Mouse (Mus musculus): ENCODE measurements around the gene Aloxe3. TPM values are rescaled to one million over a fixed set of nuclear protein-coding genes. Genes with fewer than 3 reads are reported as not detected.

The Aloxe3 gene
- polyA plus RNA-seq, 1 experiment from 2014 or later: 0.31 TPM

DNA sequence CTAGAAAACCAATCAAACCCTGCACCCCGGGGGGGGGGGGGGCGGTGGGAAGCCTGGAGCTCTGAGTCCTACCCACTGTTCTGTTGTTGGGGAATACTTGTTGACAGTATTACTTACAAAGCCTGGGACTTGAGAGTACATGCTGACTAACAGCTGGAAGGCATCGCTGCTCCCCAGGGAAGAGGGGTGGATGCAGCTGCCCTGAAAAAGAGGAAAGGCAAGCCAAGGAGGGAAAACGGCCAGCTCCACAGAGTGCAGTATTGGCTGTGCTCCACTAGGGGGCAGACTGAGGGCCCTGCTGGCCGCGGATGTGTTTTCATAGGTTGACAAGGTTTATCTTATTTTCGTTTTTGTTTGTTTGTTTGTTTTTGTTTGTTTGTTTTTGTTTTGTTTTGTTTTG is 45.9 kb downstream of the Aloxe3 start:
- peak; percentile 83 for ATAC-seq (ENCODE audit: low read depth)
- Histone ChIP-seq H3K4me1 (replicated peaks; ENCODE audit: control insufficient read depth, insufficient read depth, low read length) (no peaks in the 10 kb centered on the region), H3K9ac (ENCODE audit: low read length) (no peak overlapping the region), H3K27ac (ENCODE audit: low read length) (no peak overlapping the region), H3K9me3 (ENCODE audit: control insufficient read depth, low read length) (no peaks in the 10 kb centered on the region), H3K4me2 (ENCODE audit: low read depth, low read length) (no peak overlapping the region), H3K27me3 (ENCODE audit: control insufficient read depth, insufficient read depth, low read depth, low read length) (no peaks in the 10 kb centered on the region), H3K4me3 (ENCODE audit: low read length) (no peak overlapping the region), H3K36me3 (ENCODE audit: control insufficient read depth, insufficient read depth, low read length) (no peaks in the 10 kb centered on the region)
- 29% methylated on average over 7 of the region's 7 CpGs for WGBS

DNA sequence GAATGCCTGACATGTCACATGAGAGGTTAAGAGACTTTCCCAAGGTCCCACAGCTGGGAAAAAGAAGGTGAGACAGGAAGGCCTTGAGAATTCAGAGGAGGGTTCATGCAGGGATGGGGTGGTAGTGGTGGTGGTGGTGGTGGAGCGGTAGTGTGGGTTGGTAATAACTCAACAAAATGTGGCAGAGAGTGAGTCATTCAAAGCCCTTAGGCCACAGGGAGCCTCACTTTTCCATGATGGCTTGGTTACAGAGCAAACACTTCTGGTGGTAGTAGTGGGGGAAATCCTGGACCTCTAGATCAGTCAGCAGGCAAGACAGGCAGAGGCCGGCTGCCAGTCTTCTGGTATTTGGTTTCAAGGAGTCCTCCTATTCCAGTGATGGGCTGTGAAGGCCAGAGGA is 46.9 kb downstream of the Aloxe3 start:
- H3K9ac ChIP-seq (ENCODE audit: low read length): no peak overlapping the region
- H3K4me1 ChIP-seq (replicated peaks; ENCODE audit: control insufficient read depth, insufficient read depth, low read length): no peaks in the 10 kb centered on the region
- no peaks in the 10 kb centered on the region for H3K9me3 ChIP-seq (ENCODE audit: control insufficient read depth, low read length)
- WGBS: 67% methylated on average over 2 of the region's 2 CpGs
- H3K27me3 ChIP-seq (ENCODE audit: control insufficient read depth, insufficient read depth, low read depth, low read length): no peaks in the 10 kb centered on the region
- ATAC-seq (ENCODE audit: low read depth): no peak
- no peak overlapping the region for H3K4me3 ChIP-seq (ENCODE audit: low read length)
- no peak overlapping the region for H3K4me2 ChIP-seq (ENCODE audit: low read depth, low read length)
- no peak overlapping the region for H3K27ac ChIP-seq (ENCODE audit: low read length)
- H3K36me3 ChIP-seq (ENCODE audit: control insufficient read depth, insufficient read depth, low read length): no peaks in the 10 kb centered on the region

DNA sequence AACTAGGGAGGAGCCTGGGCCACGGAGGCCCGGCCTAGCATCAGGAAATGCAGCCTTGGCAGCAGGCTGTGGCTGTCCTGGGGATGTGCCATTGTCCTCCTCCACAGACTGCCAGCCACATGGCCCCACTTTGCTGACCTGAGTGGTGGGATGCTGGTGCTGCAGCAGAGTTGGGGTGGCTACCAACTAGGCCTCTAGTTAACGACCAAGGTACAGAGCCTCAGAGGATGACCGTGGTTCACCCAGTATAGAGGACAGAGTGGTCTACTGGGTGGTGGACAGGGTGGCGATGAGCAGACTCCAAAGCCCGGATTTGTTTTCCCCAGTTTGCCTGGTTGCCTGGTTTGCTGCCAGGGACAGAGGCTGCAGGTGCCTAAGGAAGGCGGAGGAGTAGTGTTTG is 49.0 kb downstream of the Aloxe3 start:
- Histone ChIP-seq H3K4me3 (ENCODE audit: low read length) (no peak overlapping the region), H3K4me1 (replicated peaks; ENCODE audit: control insufficient read depth, insufficient read depth, low read length) (no peaks in the 10 kb centered on the region), H3K9ac (ENCODE audit: low read length) (no peak overlapping the region), H3K9me3 (ENCODE audit: control insufficient read depth, low read length) (no peaks in the 10 kb centered on the region), H3K4me2 (ENCODE audit: low read depth, low read length) (no peak overlapping the region), H3K27ac (ENCODE audit: low read length) (no peak overlapping the region), H3K27me3 (ENCODE audit: control insufficient read depth, insufficient read depth, low read depth, low read length) (no peaks in the 10 kb centered on the region), H3K36me3 (ENCODE audit: control insufficient read depth, insufficient read depth, low read length) (no peaks in the 10 kb centered on the region)
- no peak for ATAC-seq (ENCODE audit: low read depth)
- 77% methylated on average over 7 of the region's 7 CpGs for WGBS

GRCm38 (mm10) chr11:69178525-69178924 is 52.8 kb downstream of the Aloxe3 start:
- Histone ChIP-seq H3K27ac (ENCODE audit: low read length) (no peak overlapping the region), H3K4me3 (ENCODE audit: low read length) (no peak overlapping the region), H3K9me3 (ENCODE audit: control insufficient read depth, low read length) (no peaks in the 10 kb centered on the region), H3K36me3 (ENCODE audit: control insufficient read depth, insufficient read depth, low read length) (no peaks in the 10 kb centered on the region), H3K4me1 (replicated peaks; ENCODE audit: control insufficient read depth, insufficient read depth, low read length) (no peaks in the 10 kb centered on the region), H3K27me3 (ENCODE audit: control insufficient read depth, insufficient read depth, low read depth, low read length) (no peaks in the 10 kb centered on the region), H3K9ac (ENCODE audit: low read length) (no peak overlapping the region), H3K4me2 (ENCODE audit: low read depth, low read length) (no peak overlapping the region)
- WGBS: 72% methylated on average over 3 of the region's 3 CpGs
- ATAC-seq (ENCODE audit: low read depth): no peak

DNA sequence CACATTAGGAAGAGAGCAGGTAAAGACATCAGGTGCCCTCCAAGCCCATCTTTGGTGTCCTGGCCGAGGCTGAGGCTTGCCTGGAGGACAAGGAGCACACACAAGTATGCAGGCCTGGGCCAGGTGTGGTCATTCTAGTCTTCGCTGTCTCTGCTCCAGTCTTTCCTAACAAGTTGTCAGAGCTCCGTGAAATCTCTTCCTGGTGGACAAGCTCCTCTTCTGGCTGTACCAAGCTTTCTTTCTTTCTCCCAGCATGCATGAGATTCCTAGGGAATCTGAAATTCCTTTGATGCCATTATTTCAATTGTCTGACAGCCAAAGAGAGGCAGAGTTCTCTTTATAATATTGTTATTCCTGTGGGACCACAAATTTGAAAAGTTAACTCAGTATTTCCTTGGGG is 53.8 kb downstream of the Aloxe3 start:
- no peaks in the 10 kb centered on the region for H3K36me3 ChIP-seq (ENCODE audit: control insufficient read depth, insufficient read depth, low read length)
- no peak for ATAC-seq (ENCODE audit: low read depth)
- H3K27me3 ChIP-seq (ENCODE audit: control insufficient read depth, insufficient read depth, low read depth, low read length): no peaks in the 10 kb centered on the region
- no peak overlapping the region for H3K9ac ChIP-seq (ENCODE audit: low read length)
- H3K4me2 ChIP-seq (ENCODE audit: low read depth, low read length): no peak overlapping the region
- no peak overlapping the region for H3K4me3 ChIP-seq (ENCODE audit: low read length)
- no peaks in the 10 kb centered on the region for H3K9me3 ChIP-seq (ENCODE audit: control insufficient read depth, low read length)
- 40% methylated on average over 3 of the region's 3 CpGs for WGBS
- H3K27ac ChIP-seq (ENCODE audit: low read length): no peak overlapping the region
- no peaks in the 10 kb centered on the region for H3K4me1 ChIP-seq (replicated peaks; ENCODE audit: control insufficient read depth, insufficient read depth, low read length)

DNA sequence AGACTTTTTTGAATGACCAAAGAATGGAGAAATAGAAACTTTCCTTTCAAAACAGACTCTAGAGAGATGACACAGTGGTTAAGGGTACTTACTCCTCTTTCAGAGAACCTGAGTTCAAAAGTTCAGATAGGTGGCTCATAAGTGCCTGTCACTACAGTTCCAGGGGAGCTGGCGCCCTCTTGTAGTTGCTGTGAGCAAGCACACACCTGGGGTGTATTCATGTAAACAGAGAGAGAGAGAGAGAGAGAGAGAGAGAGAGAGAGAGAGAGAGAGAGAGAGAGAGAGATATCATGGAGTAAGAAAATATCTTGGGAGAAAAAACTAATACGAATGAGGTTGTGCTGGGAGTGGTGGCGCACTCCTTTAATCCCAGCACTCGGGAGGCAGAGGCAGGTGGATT is 54.4 kb downstream of the Aloxe3 start:
- H3K4me2 ChIP-seq (ENCODE audit: low read depth, low read length): no peak overlapping the region
- WGBS: 67% methylated on average over 4 of the region's 4 CpGs
- H3K27me3 ChIP-seq (ENCODE audit: control insufficient read depth, insufficient read depth, low read depth, low read length): no peaks in the 10 kb centered on the region
- H3K36me3 ChIP-seq (ENCODE audit: control insufficient read depth, insufficient read depth, low read length): no peaks in the 10 kb centered on the region
- no peaks in the 10 kb centered on the region for H3K4me1 ChIP-seq (replicated peaks; ENCODE audit: control insufficient read depth, insufficient read depth, low read length)
- H3K4me3 ChIP-seq (ENCODE audit: low read length): no peak overlapping the region
- no peak overlapping the region for H3K9ac ChIP-seq (ENCODE audit: low read length)
- H3K9me3 ChIP-seq (ENCODE audit: control insufficient read depth, low read length): no peaks in the 10 kb centered on the region
- no peak overlapping the region for H3K27ac ChIP-seq (ENCODE audit: low read length)
- no peak for ATAC-seq (ENCODE audit: low read depth)

DNA sequence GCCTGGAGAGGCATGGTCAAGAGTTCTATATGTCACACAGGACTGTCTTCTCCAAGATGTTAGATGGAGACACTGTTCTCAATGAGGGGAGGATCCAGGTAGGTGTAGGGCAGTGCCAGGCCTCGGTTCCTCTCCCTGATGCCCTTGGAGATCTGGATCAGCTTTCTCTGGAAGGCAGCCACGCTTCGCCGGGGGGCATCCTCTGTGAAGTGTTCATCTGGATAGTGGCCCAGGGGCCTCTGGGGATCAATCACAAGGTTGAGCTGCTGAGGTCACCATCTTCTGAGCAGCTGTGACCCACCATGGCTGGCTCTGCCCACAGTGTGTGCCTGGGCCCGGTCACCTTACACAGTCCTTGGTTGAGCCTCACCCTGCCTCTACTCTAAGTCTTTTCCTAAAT is 59.3 kb downstream of the Aloxe3 start:
- no peaks in the 10 kb centered on the region for H3K27me3 ChIP-seq (ENCODE audit: control insufficient read depth, insufficient read depth, low read depth, low read length)
- no peak for ATAC-seq (ENCODE audit: low read depth)
- no peak overlapping the region for H3K27ac ChIP-seq (ENCODE audit: low read length)
- H3K4me2 ChIP-seq (ENCODE audit: low read depth, low read length): no peak overlapping the region
- no peaks in the 10 kb centered on the region for H3K4me1 ChIP-seq (replicated peaks; ENCODE audit: control insufficient read depth, insufficient read depth, low read length)
- no peak overlapping the region for H3K4me3 ChIP-seq (ENCODE audit: low read length)
- 86% methylated on average over 5 of the region's 5 CpGs for WGBS
- no peaks in the 10 kb centered on the region for H3K9me3 ChIP-seq (ENCODE audit: control insufficient read depth, low read length)
- H3K36me3 ChIP-seq (ENCODE audit: control insufficient read depth, insufficient read depth, low read length): no peaks in the 10 kb centered on the region
- H3K9ac ChIP-seq (ENCODE audit: low read length): no peak overlapping the region

- no peaks in the 10 kb centered on the region for H3K36me3 ChIP-seq (ENCODE audit: control insufficient read depth, insufficient read depth, low read length)
- no peaks in the 10 kb centered on the region for H3K27me3 ChIP-seq (ENCODE audit: control insufficient read depth, insufficient read depth, low read depth, low read length)
- no peak overlapping the region for H3K9ac ChIP-seq (ENCODE audit: low read length)
- H3K27ac ChIP-seq (ENCODE audit: low read length): no peak overlapping the region
- no peaks in the 10 kb centered on the region for H3K9me3 ChIP-seq (ENCODE audit: control insufficient read depth, low read length)
- no peaks in the 10 kb centered on the region for H3K4me1 ChIP-seq (replicated peaks; ENCODE audit: control insufficient read depth, insufficient read depth, low read length)
- no peak for ATAC-seq (ENCODE audit: low read depth)
- 77% methylated on average over 6 of the region's 6 CpGs for WGBS
- H3K4me3 ChIP-seq (ENCODE audit: low read length): no peak overlapping the region
- no peak overlapping the region for H3K4me2 ChIP-seq (ENCODE audit: low read depth, low read length)
These were observed 60.2 kb downstream of the Aloxe3 start for GRCm38 (mm10) chr11:69185936-69186335.

GRCm38 (mm10) chr11:69192840-69193239 is 67.1 kb downstream of the Aloxe3 start:
- ATAC-seq (ENCODE audit: low read depth): no peak
- Histone ChIP-seq H3K4me2 (ENCODE audit: low read depth, low read length) (no peak overlapping the region), H3K9me3 (ENCODE audit: control insufficient read depth, low read length) (no peaks in the 10 kb centered on the region), H3K4me1 (replicated peaks; ENCODE audit: control insufficient read depth, insufficient read depth, low read length) (peaks cover 7% of the 10 kb centered on the region), H3K9ac (ENCODE audit: low read length) (no peak overlapping the region), H3K27me3 (ENCODE audit: control insufficient read depth, insufficient read depth, low read depth, low read length) (peaks cover 18% of the 10 kb centered on the region), H3K27ac (ENCODE audit: low read length) (no peak overlapping the region), H3K36me3 (ENCODE audit: control insufficient read depth, insufficient read depth, low read length) (no peaks in the 10 kb centered on the region), H3K4me3 (ENCODE audit: low read length) (no peak overlapping the region)
- 0% methylated on average over 1 of the region's 1 CpGs for WGBS

- no peak for ATAC-seq (ENCODE audit: low read depth)
- Histone ChIP-seq H3K9me3 (ENCODE audit: control insufficient read depth, low read length) (no peaks in the 10 kb centered on the region), H3K36me3 (ENCODE audit: control insufficient read depth, insufficient read depth, low read length) (no peaks in the 10 kb centered on the region), H3K4me1 (replicated peaks; ENCODE audit: control insufficient read depth, insufficient read depth, low read length) (peaks cover 7% of the 10 kb centered on the region), H3K4me3 (ENCODE audit: low read length) (no peak overlapping the region; the same call in 1 of the 2 replicates), H3K27me3 (ENCODE audit: control insufficient read depth, insufficient read depth, low read depth, low read length) (peaks cover 22% of the 10 kb centered on the region), H3K9ac (ENCODE audit: low read length) (no peak overlapping the region), H3K27ac (ENCODE audit: low read length) (no peak overlapping the region), H3K4me2 (ENCODE audit: low read depth, low read length) (peak overlapping the region; percentile 49)
- WGBS: 8% methylated on average over 5 of the region's 5 CpGs
These were observed 71.1 kb downstream of the Aloxe3 start for GRCm38 (mm10) chr11:69196766-69197165.
